Mouse (Mus musculus) heart, embryonic 15.5 days (tissue): ENCODE results near the gene Ccdc71. TPM values are rescaled to one million over a fixed set of nuclear protein-coding genes. Genes with fewer than 3 reads are reported as not detected.

Experiments
- polyA plus RNA-seq: library from polyadenylated mRNA; unstranded; fragments of >200 nt; fragmentation: Nextera tagmentation; extraction: Ambion mirVana; gene quantifications from 2 replicates; pipeline ENCODE4 v1.2.1, GENCODE M21; 2015

Gene Ccdc71
- polyA plus RNA-seq, 1 experiment from 2014 or later = 32.2 TPM

Other genes with a start within 250 kb of the Ccdc71 start
- 128 and 143 TPM in 2 replicates for gene Dag1, start 196.6 kb upstream of the Ccdc71 start, polyA plus RNA-seq
- gene Nicn1, start 170.1 kb upstream of the Ccdc71 start, polyA plus RNA-seq = 23.9 and 29.0 TPM in 2 replicates
- 8.2 and 9.1 TPM in 2 replicates for gene Amt, start 163.7 kb upstream of the Ccdc71 start, polyA plus RNA-seq
- gene Rhoa, start 154.4 kb upstream of the Ccdc71 start, polyA plus RNA-seq = 356 and 369 TPM in 2 replicates
- gene Tcta, start 154.4 kb upstream of the Ccdc71 start, polyA plus RNA-seq = 31.6 and 34.9 TPM in 2 replicates
- gene Gpx1, start 121.6 kb upstream of the Ccdc71 start, polyA plus RNA-seq = 746 and 792 TPM in 2 replicates
- gene Usp4, start 112.7 kb upstream of the Ccdc71 start, polyA plus RNA-seq = 68.3 and 88.0 TPM in 2 replicates
- 0.38 and 0.53 TPM in 2 replicates for gene 1700102P08Rik, start 67.7 kb upstream of the Ccdc71 start, polyA plus RNA-seq
- gene Ccdc36, start 32.0 kb upstream of the Ccdc71 start, polyA plus RNA-seq = 0.84 and 1.1 TPM in 2 replicates
- gene BC048562, start 24.0 kb upstream of the Ccdc71 start, polyA plus RNA-seq = not detected in 2 replicates
- gene Klhdc8b, start 1.1 kb downstream of the Ccdc71 start, polyA plus RNA-seq = 95.7 and 103 TPM in 2 replicates
- 55.5 and 64.2 TPM in 2 replicates for gene Lamb2, start 19.2 kb downstream of the Ccdc71 start, polyA plus RNA-seq
- 51.5 and 68.5 TPM in 2 replicates for gene Usp19, start 30.1 kb downstream of the Ccdc71 start, polyA plus RNA-seq
- 49.4 and 67.5 TPM in 2 replicates for gene Qars, start 47.2 kb downstream of the Ccdc71 start, polyA plus RNA-seq
- 75.1 and 84.6 TPM in 2 replicates for gene Qrich1, start 56.3 kb downstream of the Ccdc71 start, polyA plus RNA-seq
- 81.6 and 97.3 TPM in 2 replicates for gene Impdh2, start 99.8 kb downstream of the Ccdc71 start, polyA plus RNA-seq
- 52.6 and 55.4 TPM in 2 replicates for gene Ndufaf3, start 106.9 kb downstream of the Ccdc71 start, polyA plus RNA-seq
- gene Dalrd3, start 109.4 kb downstream of the Ccdc71 start, polyA plus RNA-seq = 66.8 and 103 TPM in 2 replicates
- gene Wdr6, start 118.2 kb downstream of the Ccdc71 start, polyA plus RNA-seq = 42.5 and 68.5 TPM in 2 replicates
- 18.6 and 20.9 TPM in 2 replicates for gene P4htm, start 137.1 kb downstream of the Ccdc71 start, polyA plus RNA-seq
- gene Arih2, start 188.9 kb downstream of the Ccdc71 start, polyA plus RNA-seq = 38.3 and 47.1 TPM in 2 replicates
- 73.4 and 74.6 TPM in 2 replicates for gene Slc25a20, start 201.6 kb downstream of the Ccdc71 start, polyA plus RNA-seq
- gene Prkar2a, start 228.8 kb downstream of the Ccdc71 start, polyA plus RNA-seq = 25.7 and 26.8 TPM in 2 replicates